Mouse (Mus musculus) C2C12 (cell line): ENCODE results near the gene Rhof.

Experiments used
- CTCF ChIP-seq: IDR thresholded peaks from one replicate; pipeline ENCODE4 v1.5.1; 2011; ENCODE audit not compliant: control insufficient read depth, insufficient read depth, insufficient read length
- MAX ChIP-seq: IDR thresholded peaks from one replicate; pipeline ENCODE4 v1.6.1; 2011; ENCODE audit warnings: mild to moderate bottlenecking, control low read depth
- USF1 ChIP-seq: IDR thresholded peaks from one replicate; pipeline ENCODE4 v1.6.1; 2011; ENCODE audit warnings: low read depth, mild to moderate bottlenecking, control low read depth, moderate library complexity

- TF ChIP-seq USF1 (no peak), CTCF (no peak), MAX (no peak)
Observed at GRCm38 (mm10) chr5:123125638-123126406, 6.7 kb downstream of the Rhof start.
